Mouse (Mus musculus): ENCODE results near the gene Gm6657.
A peak's percentile ranks its signal among the peaks of the same experiment; 100 is the strongest.

Gm6657 gene

GRCm38 (mm10) chr12:78193942-78194341 is at the start of gene Gm6657:
Gene Gm6657 (plus strand): TSS chr12:78194242.
- no peak for DNase-seq

GRCm38 (mm10) chr12:78153308-78154002 is 40.6 kb upstream of the Gm6657 start:
- no peak for DNase-seq

DNA sequence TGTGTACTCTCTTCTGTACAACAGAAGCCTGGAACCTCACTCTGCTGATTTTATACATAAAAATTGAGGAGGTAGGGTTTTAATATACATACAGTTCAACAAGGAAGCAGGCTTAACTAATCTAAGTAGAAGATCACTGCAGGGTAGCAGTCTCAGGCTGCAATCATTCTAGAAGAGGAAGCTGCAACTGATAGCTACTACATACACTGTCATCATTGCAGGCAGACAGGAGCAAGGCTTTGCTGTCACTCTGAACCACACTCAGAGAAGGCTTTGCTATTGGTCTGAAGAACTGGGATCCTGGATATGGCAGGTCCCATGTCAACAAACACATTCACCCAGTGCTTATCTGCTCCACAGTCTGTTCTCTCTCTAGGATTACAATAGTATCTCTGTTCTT is 23.9 kb upstream of the Gm6657 start:
- no peak for DNase-seq

DNA sequence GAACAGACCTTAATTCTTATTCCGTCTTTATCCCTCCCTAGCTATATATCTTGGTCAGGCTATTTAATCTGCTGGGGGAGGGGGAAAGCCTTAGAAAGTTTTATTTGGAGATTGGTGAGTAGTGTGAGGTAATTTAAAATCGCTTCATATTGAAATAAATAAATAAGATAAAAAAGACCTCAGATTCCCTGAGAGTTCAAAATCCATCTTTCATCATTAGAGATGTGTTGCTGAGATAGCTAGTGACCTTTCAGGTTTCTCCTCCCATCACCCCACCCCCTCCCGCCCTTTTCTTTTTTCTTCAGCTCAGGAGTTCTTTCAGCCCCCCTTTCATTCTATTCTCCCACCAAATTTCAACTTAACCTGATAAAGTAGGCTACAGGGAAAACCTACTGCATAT is 20.1 kb upstream of the Gm6657 start:
- no peak for DNase-seq

GRCm38 (mm10) chr12:78174671-78175070 is 19.4 kb upstream of the Gm6657 start:
- DNase-seq = no peak

- no peak for DNase-seq
Observed at GRCm38 (mm10) chr12:78181452-78181851, 12.6 kb upstream of the Gm6657 start.

GRCm38 (mm10) chr12:78195368-78195767 is 1.3 kb downstream of the Gm6657 start:
- no peak for DNase-seq

DNA sequence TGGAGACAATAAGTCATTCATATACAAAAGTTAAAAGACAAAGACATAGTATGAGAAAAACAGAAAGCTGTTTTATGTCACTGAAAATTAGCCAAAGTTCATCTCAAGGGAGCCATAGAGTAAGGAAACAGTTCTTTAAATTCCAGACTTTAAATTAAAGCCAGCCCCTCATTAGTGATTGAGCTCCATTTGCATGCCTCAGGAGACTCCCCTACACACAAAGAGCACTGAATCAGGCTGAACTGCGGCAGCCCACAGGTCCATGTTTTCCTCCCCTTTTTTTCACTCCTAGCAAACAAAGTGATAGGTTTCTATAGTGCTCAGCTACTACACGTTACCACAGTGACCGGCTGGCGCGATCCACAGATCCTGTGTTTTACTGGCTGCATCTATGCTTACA is 9.6 kb downstream of the Gm6657 start:
- DNase-seq = no peak

DNA sequence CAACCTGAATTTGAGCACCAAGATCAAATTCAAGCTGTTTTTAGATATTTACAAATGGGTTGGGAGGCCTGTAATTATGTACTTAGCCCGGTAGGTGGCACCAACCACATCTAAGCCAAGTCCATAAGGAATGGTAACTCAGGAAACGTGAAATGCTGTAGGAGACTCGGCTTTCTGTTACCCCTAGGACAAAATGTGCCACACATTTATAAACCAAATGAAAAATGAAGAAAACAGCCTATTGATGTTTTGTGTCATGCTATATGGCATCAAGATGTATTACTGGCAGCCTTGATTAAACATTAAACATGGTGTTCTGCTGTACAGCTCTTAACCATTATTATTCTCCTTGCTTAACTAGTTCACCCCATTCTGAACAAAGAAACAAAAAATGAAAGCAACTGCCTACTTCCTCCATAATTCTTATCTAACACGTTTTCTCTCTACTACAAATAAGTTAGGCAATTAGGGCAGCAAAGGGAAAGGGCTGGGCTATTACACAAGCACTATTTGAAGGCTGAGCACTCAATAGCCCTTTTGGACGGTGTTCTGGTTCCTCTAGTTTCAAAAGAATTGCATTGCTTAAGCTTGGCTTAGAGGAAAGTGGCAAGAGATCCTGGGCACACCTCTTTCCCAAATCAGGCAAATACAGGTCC is 12.0 kb downstream of the Gm6657 start:
- DNase-seq = peak; percentile 13 to 15

GRCm38 (mm10) chr12:78206571-78206960 is 12.5 kb downstream of the Gm6657 start:
- no peak for DNase-seq

GRCm38 (mm10) chr12:78209856-78210255 is 15.8 kb downstream of the Gm6657 start:
- no peak for DNase-seq

- DNase-seq = no peak
Observed at GRCm38 (mm10) chr12:78215490-78215889, 21.4 kb downstream of the Gm6657 start.

- DNase-seq = no peak
Observed at GRCm38 (mm10) chr12:78219191-78219825, 25.3 kb downstream of the Gm6657 start.

DNA sequence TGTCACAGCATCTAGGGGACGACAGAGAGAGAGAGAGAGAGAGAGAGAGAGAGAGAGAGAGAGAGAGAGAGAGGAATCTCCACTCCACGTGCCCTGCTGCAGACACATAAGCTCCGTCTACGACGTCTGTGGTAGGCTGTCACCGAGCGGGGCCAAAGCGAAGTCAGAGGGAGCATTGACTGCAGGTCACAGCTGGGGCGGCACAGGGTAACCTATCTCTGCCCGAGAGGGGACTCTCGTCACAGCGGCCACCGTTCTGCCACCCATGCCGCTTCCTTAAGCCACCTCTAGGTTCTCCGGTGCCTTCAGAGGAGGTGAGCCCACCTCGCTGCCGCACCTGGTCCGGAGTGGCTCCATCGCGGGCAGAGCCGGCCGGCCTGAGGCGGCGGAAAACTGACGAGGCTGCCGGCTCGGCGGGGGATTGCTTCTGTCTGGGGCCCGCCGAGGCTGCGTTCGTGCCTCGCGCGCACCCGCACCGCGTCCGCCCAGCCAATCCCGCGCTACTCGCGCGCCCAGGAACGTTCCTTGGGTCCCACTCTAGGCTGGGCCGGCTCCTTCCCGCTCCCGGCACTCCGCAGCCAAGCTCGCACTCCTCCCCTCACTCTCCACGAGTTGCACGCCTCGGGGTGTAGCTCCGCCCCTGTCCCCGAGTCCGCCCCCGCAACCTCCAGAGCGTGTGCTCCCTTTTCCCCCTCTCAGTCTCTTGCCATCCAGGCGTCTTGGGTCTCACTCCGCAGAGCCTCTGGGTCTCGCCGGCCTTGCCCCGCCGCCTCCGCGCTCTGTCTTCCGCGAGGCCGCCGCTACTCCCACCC is 31.9 kb downstream of the Gm6657 start, which contains the start of gene Gphn:
Gene Gphn (plus strand): TSS at position 673 of the 812 bp plus-strand sequence.
- DNase-seq = peak; percentile 81 to 82

- DNase-seq = no peak
Observed at GRCm38 (mm10) chr12:78226519-78226875, 32.5 kb downstream of the Gm6657 start.

DNA sequence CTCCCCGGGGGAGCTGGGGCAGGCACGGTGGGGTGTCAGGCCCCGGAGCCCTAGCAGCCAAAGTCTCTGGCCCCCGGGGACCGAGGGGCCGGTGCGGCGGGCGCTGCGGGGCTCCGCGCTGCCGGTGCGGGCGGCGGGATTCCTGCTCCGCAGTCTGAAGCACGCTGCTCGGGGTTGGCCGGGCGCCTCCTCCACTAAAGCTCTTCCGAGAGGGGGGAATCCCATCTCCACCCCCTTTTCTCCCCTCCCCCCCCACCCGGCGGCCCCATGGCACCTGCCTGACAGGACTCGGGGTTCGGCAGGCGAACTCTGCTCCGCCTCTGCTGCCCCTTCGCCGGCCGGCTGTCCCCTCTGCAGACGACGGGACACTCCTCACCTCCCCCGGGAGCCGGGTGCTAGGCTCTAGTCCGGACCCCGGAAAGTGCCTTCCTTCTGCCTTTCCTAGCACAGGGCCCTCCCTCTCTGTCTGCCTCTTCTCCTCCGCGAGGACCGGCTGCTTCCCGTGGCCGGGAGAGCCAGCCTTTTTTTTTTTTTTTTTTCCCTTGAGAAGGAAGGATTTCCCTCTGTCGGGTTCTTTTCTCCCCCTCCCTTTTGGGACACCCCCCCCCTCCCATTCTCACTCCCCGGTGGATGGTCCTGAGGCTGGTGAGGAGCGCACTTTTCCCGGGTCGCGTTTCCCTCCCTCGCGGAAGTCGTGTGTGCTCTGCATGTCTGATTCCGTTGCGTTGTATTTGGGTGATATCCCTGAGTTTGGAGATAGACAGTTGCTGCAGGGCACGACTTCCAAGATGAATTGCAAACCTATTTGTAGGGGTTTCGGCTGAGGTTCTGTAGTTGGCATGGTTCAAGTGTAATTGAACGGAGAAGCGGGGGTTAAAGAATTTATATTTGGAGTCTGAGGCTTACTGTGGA is 33.2 kb downstream of the Gm6657 start:
- DNase-seq = peak; percentile 49 to 58

- no peak for DNase-seq
Observed at GRCm38 (mm10) chr12:78228139-78228538, 34.1 kb downstream of the Gm6657 start.

DNA sequence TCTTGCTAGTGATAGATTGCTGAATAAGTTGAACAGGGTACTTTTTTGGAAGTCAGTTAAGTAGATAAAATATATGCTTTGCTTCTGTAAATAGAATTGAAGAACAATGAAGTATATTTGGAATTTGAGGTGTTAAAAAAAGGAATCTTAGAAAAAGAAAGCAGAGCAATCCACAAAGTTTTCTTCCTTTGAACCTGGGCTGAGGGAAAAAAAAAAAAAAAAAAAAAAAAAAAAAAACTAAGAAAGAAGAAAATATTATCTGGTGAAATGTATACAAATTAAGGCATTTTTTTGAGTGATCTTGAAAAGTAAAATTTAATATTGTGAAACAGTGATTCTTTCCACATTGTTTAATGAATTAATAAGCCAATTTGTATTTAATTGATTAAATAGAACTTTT is 38.5 kb downstream of the Gm6657 start:
- no peak for DNase-seq

GRCm38 (mm10) chr12:78248366-78248765 is 54.3 kb downstream of the Gm6657 start:
- no peak for DNase-seq

- no peak for DNase-seq
Observed at GRCm38 (mm10) chr12:78249151-78249550, 55.1 kb downstream of the Gm6657 start.
